Mouse (Mus musculus): ENCODE measurements at regions not wholly inside any gene's neighbourhood (a gene's known extent, or its start where the extent isn't known, plus 50 kb on each side); places are given as distances from the start of the nearest gene placed in this dataset.
"Not testable (repeated sequence)": the region's sequence is repeated elsewhere in the genome, so short reads cannot be mapped to it uniquely, and the experiment has no call there.

DNA sequence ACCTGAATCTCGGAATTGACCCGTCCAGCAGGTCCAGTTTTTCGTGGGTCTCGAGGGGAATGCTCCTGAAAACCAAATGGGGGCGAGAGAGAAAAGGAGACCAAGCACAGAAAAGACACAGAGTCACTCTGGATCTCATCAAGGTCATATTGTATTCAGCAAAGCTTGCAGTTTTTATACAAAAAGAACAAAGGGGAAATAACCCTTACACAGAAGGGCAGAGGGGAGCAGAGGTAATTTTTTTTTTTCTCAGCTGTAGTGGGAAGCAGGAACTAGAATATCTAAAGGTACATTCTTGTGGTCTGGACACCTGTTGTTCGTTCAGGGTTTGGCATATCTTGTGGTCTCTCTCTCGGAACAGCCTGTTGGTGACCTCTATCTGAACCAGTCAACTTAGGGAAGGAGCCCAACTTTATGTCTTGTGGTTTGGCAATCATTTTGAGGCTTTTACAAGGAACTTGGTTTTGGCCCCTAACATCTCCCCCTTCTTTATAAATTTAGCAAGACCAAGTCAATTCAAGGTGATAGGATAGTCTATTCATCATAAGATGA, 1645.9 kb upstream of the Cdh9 start:
- DNase-seq (ENCODE audit: low spot score in 2 of 2) = no peak

DNA sequence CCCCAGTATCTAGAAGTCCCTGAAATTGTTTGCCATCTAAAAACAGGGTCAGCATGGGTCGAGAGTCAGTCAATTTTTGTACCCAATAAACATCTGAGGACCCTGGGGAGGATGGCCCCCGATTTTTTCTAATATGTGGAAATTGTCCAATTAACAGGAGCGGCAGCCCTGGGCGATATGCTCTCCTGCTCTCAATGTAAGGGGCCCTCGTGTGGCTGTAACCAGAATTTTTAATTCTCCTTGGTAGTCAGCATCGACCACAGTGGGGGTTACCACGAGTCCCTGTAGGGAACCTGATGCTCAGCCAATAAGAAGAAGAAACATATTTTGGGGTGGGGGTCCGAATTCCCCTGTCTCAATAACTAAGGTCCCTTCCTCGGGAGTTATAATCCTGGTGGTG, 1639.9 kb upstream of the Cdh9 start:
- DNase-seq (ENCODE audit: low spot score in 2 of 2) = not testable (repeated sequence)

DNA sequence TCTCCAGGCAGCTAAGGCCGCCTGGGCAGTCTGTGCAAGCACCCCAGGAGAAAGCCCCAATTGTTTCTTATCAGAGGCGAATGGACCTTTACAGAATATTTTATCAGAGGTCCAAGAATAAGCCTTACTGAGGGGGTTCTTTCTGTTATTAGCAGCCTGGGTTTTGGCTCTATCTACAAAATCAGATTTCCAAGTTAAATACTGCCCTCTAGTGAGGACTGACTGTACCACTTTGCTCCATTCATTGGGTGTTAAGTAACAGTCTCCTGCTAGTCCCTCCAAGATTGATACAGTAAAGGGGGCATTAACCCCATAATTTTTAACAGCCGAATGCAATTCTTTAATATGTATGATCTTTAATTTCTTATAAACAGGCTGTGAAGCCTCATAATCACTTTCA, 1638.8 kb upstream of the Cdh9 start:
- peak in 1 of 2 experiments; percentile 51 for DNase-seq (ENCODE audit: low spot score in 2 of 2)

DNA sequence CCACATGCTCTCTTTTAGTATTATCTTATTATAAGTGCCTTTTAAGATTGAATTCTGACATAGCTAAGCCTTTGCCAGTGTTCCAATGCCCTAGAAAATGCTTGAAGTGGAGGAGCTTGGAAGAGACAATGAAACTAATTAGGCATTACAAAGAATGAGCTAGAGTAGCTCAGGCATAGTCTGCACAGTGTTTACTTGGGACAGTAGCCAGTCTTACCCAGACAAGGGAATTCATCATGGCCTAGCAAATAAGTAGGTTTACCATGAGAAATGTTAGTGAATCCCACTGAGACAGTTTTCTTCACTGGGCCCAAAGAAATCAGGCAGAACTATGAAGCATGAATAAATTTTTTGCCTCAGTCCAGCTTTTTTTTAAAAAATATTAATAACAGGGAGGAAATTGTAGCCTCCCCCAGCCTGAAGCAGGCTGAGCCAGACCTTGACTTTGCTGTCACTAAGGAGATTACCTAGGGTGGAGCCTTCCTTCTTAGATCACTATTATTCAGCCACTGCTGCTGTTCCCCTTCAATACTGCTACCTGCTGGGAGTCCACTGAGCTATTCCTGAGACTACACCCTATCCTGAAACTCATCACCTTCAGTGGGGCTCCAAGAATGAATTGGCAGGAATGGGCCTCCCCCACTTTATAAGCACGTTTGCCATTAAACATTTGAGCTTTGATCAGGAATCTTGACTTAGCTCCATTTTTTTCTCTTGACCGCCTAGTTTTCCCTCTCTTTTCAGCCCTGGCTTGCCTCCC, 1636.8 kb upstream of the Cdh9 start:
- DNase-seq (ENCODE audit: low spot score in 2 of 2) = no peak

DNA sequence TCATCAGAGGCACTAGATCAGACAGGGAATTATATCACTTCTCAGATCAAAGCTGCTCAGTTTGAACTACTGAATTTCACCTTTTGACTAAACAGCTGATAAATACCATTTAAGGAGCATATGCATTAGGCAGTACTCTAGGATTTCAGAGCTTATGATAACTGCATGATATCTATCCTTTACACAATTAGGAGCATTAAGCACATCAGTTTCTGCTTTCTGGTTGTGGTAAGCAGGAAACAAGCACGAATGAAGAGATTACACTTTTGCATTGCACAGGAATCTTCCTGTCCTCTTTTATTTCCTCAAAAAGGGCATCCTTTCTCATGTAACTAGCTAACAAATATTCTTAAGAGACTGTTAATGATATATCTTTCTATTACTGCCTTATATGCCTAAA, 1631.2 kb upstream of the Cdh9 start:
- no peak for DNase-seq (ENCODE audit: low spot score in 2 of 2)

DNA sequence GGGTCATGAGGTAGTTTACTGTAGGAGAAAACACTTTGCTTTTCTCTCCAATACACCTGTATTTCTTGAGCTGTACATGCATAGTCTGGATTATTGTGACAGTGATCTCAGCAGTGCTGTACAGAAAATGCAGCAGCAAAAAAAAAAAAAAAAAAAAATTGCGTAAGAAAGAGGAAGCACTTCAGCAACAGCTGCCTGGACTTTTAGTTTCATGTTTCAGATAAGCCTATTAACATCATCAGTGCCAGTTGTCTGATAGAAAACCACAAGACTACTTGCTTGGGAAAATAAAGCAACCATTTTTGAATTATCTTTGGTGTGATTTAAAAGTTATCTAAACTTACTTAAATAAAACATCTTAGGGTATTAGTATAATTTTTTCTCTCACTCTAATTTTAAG, 1626.4 kb upstream of the Cdh9 start:
- DNase-seq (ENCODE audit: low spot score in 2 of 2) = no peak

DNA sequence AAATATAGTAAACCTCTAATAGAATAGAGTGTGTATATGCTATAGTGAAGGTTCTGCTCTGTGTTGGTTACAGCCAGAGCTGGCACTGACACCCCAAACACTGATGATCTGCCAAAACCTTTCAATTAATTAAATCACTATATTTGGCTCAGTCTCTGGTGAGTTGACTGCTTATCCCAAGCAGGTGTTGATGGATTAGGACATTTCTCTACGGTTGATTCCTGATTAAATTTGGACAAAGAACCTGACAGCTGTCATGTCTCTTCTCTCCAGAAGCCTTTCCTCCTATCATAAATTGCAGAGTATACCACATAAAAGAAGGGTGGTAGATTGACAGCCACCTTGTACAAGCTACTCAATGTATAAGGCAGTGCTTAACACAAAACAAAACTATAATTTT, 1608.4 kb upstream of the Cdh9 start:
- no peak for DNase-seq (ENCODE audit: low spot score in 2 of 2)

DNA sequence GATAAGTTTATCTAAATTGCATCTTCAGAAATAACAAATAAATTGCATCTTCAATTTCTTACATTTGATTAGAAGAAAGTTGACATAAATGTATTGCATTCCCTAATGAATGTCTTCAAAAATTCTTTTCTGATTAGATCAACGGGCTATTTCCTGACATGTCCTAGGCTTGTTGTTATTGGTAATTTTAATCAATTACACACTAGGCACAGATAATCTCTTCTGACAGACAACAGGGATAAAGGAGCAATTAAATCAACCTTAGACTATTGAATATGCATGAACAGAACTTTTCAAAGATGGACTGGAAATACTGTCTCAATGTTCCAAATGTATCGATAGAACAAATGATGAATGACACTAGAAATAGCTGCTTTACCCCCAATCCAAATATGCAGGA, 1579.8 kb upstream of the Cdh9 start:
- no peak for DNase-seq (ENCODE audit: low spot score in 2 of 2)

DNA sequence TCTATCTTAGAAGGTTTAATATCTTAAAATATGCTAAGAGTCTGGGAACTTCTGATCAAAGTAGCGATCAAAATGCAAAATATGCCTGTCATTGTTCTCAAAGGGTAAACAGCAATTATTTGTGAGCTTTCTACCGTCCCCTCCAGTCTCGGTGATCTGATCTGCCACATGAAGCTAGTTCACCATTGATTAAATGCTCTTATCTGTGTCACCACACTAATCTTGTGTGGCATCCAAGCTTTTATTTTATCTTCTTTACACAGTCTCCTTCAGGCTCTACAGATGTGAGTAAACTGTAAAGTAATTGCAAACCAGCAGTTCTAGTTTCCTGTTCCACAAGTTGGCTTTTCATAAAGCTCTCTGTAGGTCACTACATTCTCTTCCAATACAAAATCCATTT, 1573.1 kb upstream of the Cdh9 start:
- no peak for DNase-seq (ENCODE audit: low spot score in 2 of 2)

DNA sequence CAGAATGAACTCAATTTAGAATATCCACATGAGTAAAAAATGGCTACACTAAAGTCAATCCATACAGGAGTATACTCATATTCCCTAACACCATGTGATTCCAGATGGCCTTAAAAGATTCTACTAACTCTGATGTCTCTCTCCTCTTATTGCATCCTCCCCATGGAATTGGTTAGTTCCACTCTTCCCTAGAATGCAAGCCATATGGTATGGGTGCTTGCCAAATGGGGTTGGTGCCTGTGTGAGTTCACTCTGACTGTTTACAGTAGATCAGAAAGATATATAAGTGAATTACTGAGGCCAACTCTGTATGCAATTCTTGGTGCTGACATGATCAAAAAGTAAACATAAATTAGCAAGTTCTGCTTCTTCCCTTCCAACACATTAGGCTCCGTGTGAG, 1558.2 kb upstream of the Cdh9 start:
- no peak for DNase-seq (ENCODE audit: low spot score in 2 of 2)

DNA sequence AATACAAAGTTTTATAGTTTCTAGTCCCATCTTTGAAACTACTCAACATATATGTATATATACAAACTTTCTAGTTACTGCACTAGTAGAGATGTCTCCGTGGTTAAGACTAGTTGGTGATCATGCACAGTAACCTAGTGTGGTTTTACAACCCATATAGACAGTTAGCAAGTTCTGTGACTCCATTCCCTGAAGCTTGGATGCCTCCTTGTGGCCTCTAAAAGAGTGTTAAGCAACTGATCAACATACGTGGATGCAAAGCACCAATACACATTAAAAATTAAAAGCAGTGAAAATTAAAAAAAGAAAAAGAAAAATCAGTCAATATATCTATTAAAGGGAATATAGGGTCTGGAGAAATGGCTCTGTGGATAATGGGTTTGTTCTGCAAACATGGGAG, 1508.3 kb upstream of the Cdh9 start:
- no peak for DNase-seq (ENCODE audit: low spot score in 2 of 2)

DNA sequence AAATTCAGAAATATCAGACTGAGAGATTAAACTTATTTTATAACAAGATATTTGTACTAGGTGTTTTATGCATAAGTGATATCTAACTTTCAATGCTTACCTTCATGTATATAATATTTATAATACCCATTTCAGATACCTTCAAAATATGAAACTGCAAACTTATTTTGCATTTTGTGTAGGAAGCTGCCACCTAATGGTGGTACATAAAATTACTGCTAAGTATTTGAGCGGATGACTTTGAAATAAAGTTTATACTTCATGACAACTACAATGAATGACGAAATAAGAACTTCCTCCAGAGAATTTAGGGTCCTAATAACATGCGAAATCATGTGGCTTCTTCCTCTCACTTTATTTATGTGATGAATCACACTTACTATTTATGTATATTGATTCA, 1498.6 kb upstream of the Cdh9 start:
- DNase-seq (ENCODE audit: low spot score in 2 of 2) = no peak

DNA sequence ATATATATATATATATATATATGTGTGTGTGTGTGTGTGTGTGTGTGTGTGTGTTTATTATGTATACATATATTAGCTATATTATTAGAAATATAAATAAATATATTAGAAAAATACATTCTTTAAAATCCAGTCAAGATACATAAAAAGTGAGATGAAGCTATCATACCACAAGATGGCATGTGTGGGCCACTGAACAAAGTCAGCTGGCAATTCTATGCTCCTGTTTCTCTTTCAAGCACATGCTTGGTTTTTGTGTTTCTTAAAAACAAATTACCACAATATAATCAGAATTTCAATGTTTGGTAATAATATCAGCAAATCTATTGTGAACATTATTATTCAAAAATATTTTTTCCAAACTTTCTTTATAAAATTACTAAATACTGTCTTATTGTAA, 1490.2 kb upstream of the Cdh9 start:
- peak in 1 of 2 experiments; percentile 23 for DNase-seq (ENCODE audit: low spot score in 2 of 2)

All from layer of hippocampus, adult 18-20 months (tissue).